Mouse (Mus musculus) kidney, postnatal 0 days (tissue): Measurements from ENCODE around the gene Lrrc59. TPM values are rescaled to one million over a fixed set of nuclear protein-coding genes. Genes with fewer than 3 reads are reported as not detected.

Experiments
- ATAC-seq: fragments of 200-750 bp; cut with Nextera tagmentation; replicated peaks from 2 replicates; pipeline ENCODE4 v1.8.0; 2017; ENCODE audit warnings: low read depth, moderate number of reproducible peaks, moderate TSS enrichment, moderate library complexity; ENCODE audit not compliant: low FRiP score
- DNase-seq: peaks from one replicate; pipeline ENCODE4 v3.0.0-alpha.2; 2016; ENCODE audit warnings: low spot score
- H3K27ac ChIP-seq: fragments of 300-500 bp; sonication (generic); 2 replicates; pipeline ENCODE4 v1.5.1; 2014; ENCODE audit warnings: mild to moderate bottlenecking
- H3K27me3 ChIP-seq: fragments of 300-500 bp; sonication (generic); 2 replicates; pipeline ENCODE4 v1.6.1; 2014; ENCODE audit warnings: low read length, mixed read lengths; ENCODE audit not compliant: insufficient read depth
- H3K36me3 ChIP-seq: fragments of 300-500 bp; sonication (generic); 2 replicates; pipeline ENCODE4 v1.6.1; 2014; ENCODE audit warnings: low read length, mixed read lengths; ENCODE audit not compliant: insufficient read depth
- H3K4me1 ChIP-seq: fragments of 300-500 bp; sonication (generic); replicated peaks from 2 replicates; pipeline ENCODE4 v1.6.1; 2014; ENCODE audit warnings: antibody characterized with exemption, low read length, mixed read lengths; ENCODE audit not compliant: insufficient read depth
- H3K4me2 ChIP-seq: fragments of 300-500 bp; sonication (generic); 2 replicates; pipeline ENCODE4 v1.6.1; 2014; ENCODE audit warnings: mild to moderate bottlenecking, low read length, moderate library complexity, mixed read lengths
- H3K4me3 ChIP-seq: fragments of 300-500 bp; sonication (generic); replicated peaks from 2 replicates; pipeline ENCODE4 v1.5.1; 2014; ENCODE audit warnings: low read depth, low read length
- H3K9ac ChIP-seq: fragments of 300-500 bp; sonication (generic); 2 replicates; pipeline ENCODE4 v1.6.1; 2014; ENCODE audit warnings: low read depth, low read length
- H3K9me3 ChIP-seq: fragments of 300-500 bp; sonication (generic); replicated peaks from 2 replicates; pipeline ENCODE4 v1.6.1; 2016; ENCODE audit warnings: low read length, inconsistent platforms, mixed read lengths
- CTCF ChIP-seq: IDR thresholded peaks from 2 replicates; pipeline ENCODE4 v1.5.1; 2016; ENCODE audit warnings: antibody characterized with exemption, low read depth, mild to moderate bottlenecking, moderate library complexity
- WGBS: fragments of 180-500 bp; shearing (Covaris S2); extraction: QIAGEN DNeasy Blood & Tissue Kit; methylation state at CpG from one replicate; pipeline ENCODE4 v1.1.7; 2014; 5-methylcytosine and 5-hydroxymethylcytosine counted together
- polyA plus RNA-seq: library from polyadenylated mRNA; unstranded; fragments of >200 nt; fragmentation: Nextera tagmentation; extraction: Ambion mirVana; gene quantifications from 2 replicates; pipeline ENCODE4 v1.2.1, GENCODE M21; 2015

Gene Lrrc59
- polyA plus RNA-seq = 119 and 135 TPM in 2 replicates

DNA sequence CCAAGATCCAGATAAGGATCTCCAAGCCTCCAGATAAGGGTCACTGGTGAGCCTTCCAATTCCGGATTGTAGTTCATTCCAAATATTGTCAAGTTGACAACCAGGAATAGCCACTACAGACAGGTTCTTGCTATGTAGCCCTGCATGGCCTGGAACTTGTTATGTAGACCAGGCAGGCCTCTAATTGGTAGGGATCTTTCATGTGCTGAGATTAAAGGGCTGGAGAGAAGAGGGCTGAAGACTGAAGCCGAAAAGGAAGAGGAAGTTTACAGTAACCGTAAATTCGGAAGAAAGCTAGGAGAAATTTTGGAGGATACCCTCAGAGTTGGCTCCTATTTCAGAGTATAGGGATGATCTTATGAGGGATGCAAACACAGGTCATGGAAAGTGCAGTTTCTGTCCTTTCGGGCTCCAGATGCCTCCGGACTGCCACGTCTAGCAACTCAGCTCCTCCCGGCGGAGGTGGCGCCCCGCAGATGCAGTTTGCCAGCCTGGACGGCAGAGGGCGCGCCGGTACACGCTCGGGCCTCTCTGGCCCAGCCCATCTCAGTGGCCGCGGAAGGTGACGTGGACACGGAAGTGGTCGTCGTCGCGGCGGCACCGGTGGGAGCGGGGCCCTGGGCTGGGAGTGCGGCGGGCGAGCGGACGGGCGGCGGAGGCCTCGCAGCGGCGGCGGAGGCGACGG lies at the start of gene Lrrc59:
Gene Lrrc59 (plus strand): TSS at position 569 of the 685 bp plus-strand sequence.
- Histone ChIP-seq H3K4me3 (peak within 1 kb of the TSS; percentile 94), H3K9ac (peak within 1 kb of the TSS; percentile 93), H3K9me3 (no peaks in the 10 kb centered on the region), H3K27me3 (no peaks in the 10 kb centered on the region), H3K27ac (peak within 1 kb of the TSS; percentile 76), H3K4me1 (peaks cover 8% of the 10 kb centered on the region; the same call in 1 of the 2 replicates), H3K4me2 (peak within 1 kb of the TSS; percentile 94), H3K36me3 (peaks cover 15% of the 10 kb centered on the region)
- 4% methylated on average over 41 of the region's 41 CpGs for WGBS
- DNase-seq (peak; percentile 94), ATAC-seq (peak; percentile 93)
- peak; percentile 96 for TF ChIP-seq CTCF

DNA sequence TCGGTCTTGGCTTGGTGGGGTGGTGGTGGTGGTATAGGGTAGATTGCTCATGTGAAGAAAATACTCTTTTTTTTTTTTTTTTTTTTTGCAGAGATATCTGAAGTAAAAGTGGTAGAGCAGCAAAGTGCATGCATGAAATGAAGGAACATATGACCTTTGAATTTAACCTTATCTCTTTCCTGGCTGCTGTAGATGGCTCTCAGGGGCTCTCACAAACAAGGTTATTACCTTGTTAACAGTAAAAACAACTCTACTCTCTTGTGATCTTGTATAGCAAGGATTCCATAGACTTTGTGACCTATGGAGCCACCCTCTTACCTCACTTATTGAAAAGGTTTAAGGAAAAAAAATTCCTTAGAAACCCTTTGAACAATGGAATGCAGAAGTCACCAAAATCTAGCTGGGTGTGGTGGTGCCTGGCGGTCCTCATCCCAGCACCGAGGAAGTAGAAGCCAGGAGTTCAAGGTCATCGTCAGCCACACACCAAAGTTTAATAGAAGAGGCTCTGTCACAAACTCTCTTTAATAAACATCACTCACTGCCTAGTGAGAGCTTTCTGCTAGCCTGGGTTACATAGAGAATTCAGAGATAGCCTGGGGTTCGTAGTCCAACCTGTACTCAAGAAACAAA lies 49.3 kb upstream of the Lrrc59 start:
- no peak overlapping the region for H3K9ac ChIP-seq
- no peaks in the 10 kb centered on the region for H3K27me3 ChIP-seq
- ATAC-seq (no peak), DNase-seq (no peak)
- H3K4me1 ChIP-seq = no peaks in the 10 kb centered on the region
- 85% methylated on average over 5 of the region's 5 CpGs for WGBS
- H3K4me3 ChIP-seq = no peak overlapping the region
- no peak overlapping the region for H3K4me2 ChIP-seq
- 0 out of 2 replicates have a peak, but pooled peaks cover 4% of the 10 kb centered on the region for H3K36me3 ChIP-seq
- H3K9me3 ChIP-seq = no peaks in the 10 kb centered on the region
- no peak for TF ChIP-seq CTCF
- no peak overlapping the region for H3K27ac ChIP-seq

DNA sequence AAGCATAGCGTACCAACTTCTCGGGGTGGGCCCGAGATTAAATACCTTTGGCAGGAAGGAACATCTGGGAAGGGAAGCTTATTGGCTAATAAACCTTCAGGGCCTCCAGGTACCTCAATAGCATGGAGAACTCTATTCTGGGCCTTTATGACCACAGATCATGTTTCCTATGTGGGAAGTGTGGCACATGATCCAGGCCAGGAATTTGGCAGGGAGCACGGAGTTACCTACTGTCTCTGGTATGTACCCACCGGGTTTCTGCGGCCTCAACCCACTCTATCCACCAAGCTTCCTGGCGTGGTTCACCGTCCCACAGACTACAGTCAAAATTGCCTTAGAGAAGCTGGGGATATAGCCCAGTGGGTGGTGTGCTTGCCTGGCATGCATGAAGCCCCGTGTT lies 44.5 kb upstream of the Lrrc59 start:
- H3K4me1 ChIP-seq = no peaks in the 10 kb centered on the region
- no peak overlapping the region for H3K4me2 ChIP-seq
- H3K9ac ChIP-seq = no peak overlapping the region
- no peak overlapping the region for H3K4me3 ChIP-seq
- H3K27me3 ChIP-seq = no peaks in the 10 kb centered on the region
- H3K27ac ChIP-seq = no peak overlapping the region
- no peak for TF ChIP-seq CTCF
- WGBS = 82% methylated on average over 9 of the region's 9 CpGs
- no peaks in the 10 kb centered on the region for H3K9me3 ChIP-seq
- no peak for DNase-seq
- H3K36me3 ChIP-seq = no peaks in the 10 kb centered on the region
- ATAC-seq = no peak

DNA sequence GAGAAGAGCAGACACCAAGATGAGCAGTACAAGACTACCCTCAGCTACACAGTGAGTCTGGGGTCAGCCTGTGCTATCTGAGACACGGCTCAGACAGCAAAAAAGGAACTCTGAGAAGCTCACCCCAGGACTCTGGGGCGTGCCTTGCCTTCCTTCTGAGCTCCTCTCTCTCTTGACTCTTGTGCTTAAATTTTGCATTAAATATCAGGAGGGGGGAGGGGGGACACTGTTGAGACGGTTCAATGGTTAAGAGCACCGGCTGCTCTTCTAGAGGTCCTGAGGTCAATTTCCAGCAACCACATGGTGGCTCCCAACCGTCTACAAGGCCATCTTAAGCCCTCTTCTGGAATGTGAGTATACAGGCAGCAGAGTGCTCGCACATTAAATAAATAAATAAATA lies 42.1 kb upstream of the Lrrc59 start:
- Histone ChIP-seq H3K27me3 (no peaks in the 10 kb centered on the region), H3K9ac (no peak overlapping the region), H3K4me3 (no peak overlapping the region), H3K4me2 (no peak overlapping the region), H3K9me3 (no peaks in the 10 kb centered on the region), H3K36me3 (no peaks in the 10 kb centered on the region), H3K27ac (no peak overlapping the region), H3K4me1 (peaks cover 6% of the 10 kb centered on the region; the same call in 1 of the 2 replicates)
- WGBS = 74% methylated on average over 6 of the region's 6 CpGs
- DNase-seq (no peak), ATAC-seq (no peak)
- no peak for TF ChIP-seq CTCF

DNA sequence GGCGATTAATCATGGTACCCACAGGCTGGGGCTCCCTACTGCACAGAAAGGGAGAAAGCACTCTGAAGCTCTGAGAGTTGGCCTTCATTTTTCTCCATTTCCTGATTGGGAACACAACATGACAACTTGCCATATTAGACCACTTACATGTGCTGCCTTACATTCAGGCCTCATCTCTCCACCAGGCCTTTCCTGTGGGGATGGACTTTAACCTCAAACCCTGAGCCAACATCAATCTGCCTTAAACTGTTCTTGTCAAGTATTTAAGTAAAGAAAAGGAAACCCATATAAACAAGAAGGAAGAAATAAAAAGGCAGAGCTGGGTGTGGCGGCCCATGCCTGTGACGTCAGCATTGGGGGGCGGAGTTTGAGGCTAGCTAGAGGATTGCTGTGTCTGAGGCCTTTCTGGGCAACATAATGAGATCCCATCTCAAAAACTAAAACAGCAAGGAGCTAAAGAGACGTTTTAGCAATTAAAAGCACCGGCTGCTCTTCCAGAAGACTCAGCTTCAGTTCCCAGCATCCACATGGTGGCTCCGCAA lies 33.2 kb upstream of the Lrrc59 start:
- H3K4me1 ChIP-seq = peaks cover 7% of the 10 kb centered on the region; the same call in 1 of the 2 replicates
- no peak overlapping the region for H3K4me2 ChIP-seq
- 75% methylated on average over 7 of the region's 7 CpGs for WGBS
- H3K36me3 ChIP-seq = no peaks in the 10 kb centered on the region
- H3K4me3 ChIP-seq = no peak overlapping the region
- no peak for TF ChIP-seq CTCF
- no peaks in the 10 kb centered on the region for H3K27me3 ChIP-seq
- no peaks in the 10 kb centered on the region for H3K9me3 ChIP-seq
- H3K27ac ChIP-seq = 0 out of 2 replicates have a peak overlapping the region, but pooled peaks have one; percentile 10
- ATAC-seq (no peak), DNase-seq (no peak)
- no peak overlapping the region for H3K9ac ChIP-seq

DNA sequence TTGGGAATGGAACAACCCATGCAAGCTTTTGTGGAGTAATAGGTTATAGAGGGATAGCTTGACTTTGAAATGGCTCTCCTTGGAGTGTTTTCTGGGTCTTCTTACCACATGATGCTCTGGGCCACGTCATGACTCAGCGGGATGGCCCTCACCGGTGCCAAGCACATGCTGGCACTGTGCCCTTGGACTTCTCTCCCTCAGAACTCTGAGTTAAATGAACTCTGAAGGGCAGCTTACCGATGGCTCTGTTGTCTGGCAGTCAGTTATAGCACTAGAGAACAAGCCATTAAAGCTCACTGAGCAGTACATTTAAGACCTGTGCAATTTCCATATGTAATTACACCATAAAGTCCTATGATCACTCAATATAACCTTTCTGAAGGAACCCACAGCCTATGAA lies 32.2 kb upstream of the Lrrc59 start:
- Histone ChIP-seq H3K27ac (no peak overlapping the region), H3K4me1 (peaks cover 9% of the 10 kb centered on the region), H3K9ac (no peak overlapping the region), H3K4me3 (no peak overlapping the region), H3K36me3 (no peaks in the 10 kb centered on the region), H3K9me3 (no peaks in the 10 kb centered on the region), H3K4me2 (no peak overlapping the region), H3K27me3 (no peaks in the 10 kb centered on the region)
- no peak for ATAC-seq
- WGBS = 60% methylated on average over 4 of the region's 4 CpGs
- DNase-seq = no peak
- no peak for TF ChIP-seq CTCF
